Mouse (Mus musculus): ENCODE data around the gene Ccr7.

Gene Ccr7

GRCm38 (mm10) chr11:99115940-99116339, 38.9 kb downstream of the Ccr7 start:
- no peak for DNase-seq (ENCODE audit: low spot score in 2 of 2)

GRCm38 (mm10) chr11:99113111-99113510, 41.8 kb downstream of the Ccr7 start:
- DNase-seq (ENCODE audit: low spot score in 2 of 2): no peak

GRCm38 (mm10) chr11:99112700-99113099, 42.2 kb downstream of the Ccr7 start:
- DNase-seq (ENCODE audit: low spot score in 2 of 2): no peak

GRCm38 (mm10) chr11:99111631-99112030, 43.2 kb downstream of the Ccr7 start:
- no peak for DNase-seq (ENCODE audit: low spot score in 2 of 2)

GRCm38 (mm10) chr11:99111155-99111554, 43.7 kb downstream of the Ccr7 start:
- DNase-seq (ENCODE audit: low spot score in 2 of 2): no peak

GRCm38 (mm10) chr11:99110370-99111110, 44.3 kb downstream of the Ccr7 start:
- no peak for DNase-seq (ENCODE audit: low spot score in 2 of 2)

- DNase-seq (ENCODE audit: low spot score in 2 of 2): no peak
Observed at GRCm38 (mm10) chr11:99108296-99108695, 46.6 kb downstream of the Ccr7 start.

GRCm38 (mm10) chr11:99105981-99106726, 48.7 kb downstream of the Ccr7 start:
- no peak for DNase-seq (ENCODE audit: low spot score in 2 of 2)

- no peak for DNase-seq (ENCODE audit: low spot score in 2 of 2)
Observed at GRCm38 (mm10) chr11:99104609-99105410, 50.1 kb downstream of the Ccr7 start.

GRCm38 (mm10) chr11:99102575-99103270, 52.2 kb downstream of the Ccr7 start:
- DNase-seq (ENCODE audit: low spot score in 2 of 2): no peak

GRCm38 (mm10) chr11:99101693-99102092, 53.2 kb downstream of the Ccr7 start:
- DNase-seq (ENCODE audit: low spot score in 2 of 2): no peak

GRCm38 (mm10) chr11:99100215-99100614, 54.7 kb downstream of the Ccr7 start:
- no peak for DNase-seq (ENCODE audit: low spot score in 2 of 2)

GRCm38 (mm10) chr11:99099516-99099915, 55.4 kb downstream of the Ccr7 start:
- no peak for DNase-seq (ENCODE audit: low spot score in 2 of 2)

- no peak for DNase-seq (ENCODE audit: low spot score in 2 of 2)
Observed at GRCm38 (mm10) chr11:99098924-99099323, 56.0 kb downstream of the Ccr7 start.

GRCm38 (mm10) chr11:99096996-99097774, 57.7 kb downstream of the Ccr7 start:
- DNase-seq (ENCODE audit: low spot score in 2 of 2): no peak

GRCm38 (mm10) chr11:99096417-99096816, 58.5 kb downstream of the Ccr7 start:
- no peak for DNase-seq (ENCODE audit: low spot score in 2 of 2)

- no peak for DNase-seq (ENCODE audit: low spot score in 2 of 2)
Observed at GRCm38 (mm10) chr11:99095759-99096158, 59.1 kb downstream of the Ccr7 start.

- no peak for DNase-seq (ENCODE audit: low spot score in 2 of 2)
Observed at GRCm38 (mm10) chr11:99094911-99095676, 59.8 kb downstream of the Ccr7 start.
